Mouse (Mus musculus) liver, embryonic 16.5 days (tissue): ENCODE data around the gene Atoh7. TPM values are rescaled to one million over a fixed set of nuclear protein-coding genes. Genes with fewer than 3 reads are reported as not detected.

Experiments
- polyA plus RNA-seq: library from polyadenylated mRNA; unstranded; fragments of >200 nt; fragmentation: Nextera tagmentation; extraction: Ambion mirVana; gene quantifications from 2 replicates; pipeline ENCODE4 v1.2.1, GENCODE M21; 2015

Atoh7 gene
- polyA plus RNA-seq, 1 experiment from 2014 or later = not detected

Other genes starting within 250 kb of the Atoh7 start
- gene Tet1, start 190.7 kb upstream of the Atoh7 start, polyA plus RNA-seq = 1.5 and 2.4 TPM in 2 replicates
- gene Slc25a16, start 179.0 kb upstream of the Atoh7 start, polyA plus RNA-seq = 7.5 and 8.5 TPM in 2 replicates
- 20.3 and 21.1 TPM in 2 replicates for gene Dna2, start 152.6 kb upstream of the Atoh7 start, polyA plus RNA-seq
- 2.0 and 2.6 TPM in 2 replicates for gene Rufy2, start 119.4 kb upstream of the Atoh7 start, polyA plus RNA-seq
- 22.2 and 24.3 TPM in 2 replicates for gene Hnrnph3, start 75.4 kb upstream of the Atoh7 start, polyA plus RNA-seq
- 5.3 and 6.4 TPM in 2 replicates for gene Pbld2, start 75.3 kb upstream of the Atoh7 start, polyA plus RNA-seq
- gene Pbld1, start 39.5 kb upstream of the Atoh7 start, polyA plus RNA-seq = 36.6 and 48.3 TPM in 2 replicates
- gene Mypn, start 104.3 kb downstream of the Atoh7 start, polyA plus RNA-seq = 0.23 and 0.41 TPM in 2 replicates
- gene Herc4, start 144.2 kb downstream of the Atoh7 start, polyA plus RNA-seq = 27.9 and 28.3 TPM in 2 replicates